Mouse (Mus musculus) heart, postnatal 25 days (tissue): Measurements from ENCODE around the gene Prr5l. TPM values are rescaled to one million over a fixed set of nuclear protein-coding genes. Genes with fewer than 3 reads are reported as not detected.
A peak's percentile ranks its signal among the peaks of the same experiment; 100 is the strongest.

Experiments
- DNase-seq: peaks from one replicate; pipeline ENCODE4 v3.0.0; 2022; ENCODE audit warnings: low spot score
- intact Hi-C: fragments of 180-260 bp; cut with DNase I; formaldehyde crosslinking; loops from one replicate; pipeline ENCODE4 v1.15.1; 2025
- total RNA-seq, 2 experiments: library from RNA; stranded (reverse); gene quantifications; 2 replicates each; pipeline ENCODE4 v1.2.3; 2021

Prr5l gene
- total RNA-seq, 2 experiments from 2014 or later = 0.64 to 2.5 TPM

DNA sequence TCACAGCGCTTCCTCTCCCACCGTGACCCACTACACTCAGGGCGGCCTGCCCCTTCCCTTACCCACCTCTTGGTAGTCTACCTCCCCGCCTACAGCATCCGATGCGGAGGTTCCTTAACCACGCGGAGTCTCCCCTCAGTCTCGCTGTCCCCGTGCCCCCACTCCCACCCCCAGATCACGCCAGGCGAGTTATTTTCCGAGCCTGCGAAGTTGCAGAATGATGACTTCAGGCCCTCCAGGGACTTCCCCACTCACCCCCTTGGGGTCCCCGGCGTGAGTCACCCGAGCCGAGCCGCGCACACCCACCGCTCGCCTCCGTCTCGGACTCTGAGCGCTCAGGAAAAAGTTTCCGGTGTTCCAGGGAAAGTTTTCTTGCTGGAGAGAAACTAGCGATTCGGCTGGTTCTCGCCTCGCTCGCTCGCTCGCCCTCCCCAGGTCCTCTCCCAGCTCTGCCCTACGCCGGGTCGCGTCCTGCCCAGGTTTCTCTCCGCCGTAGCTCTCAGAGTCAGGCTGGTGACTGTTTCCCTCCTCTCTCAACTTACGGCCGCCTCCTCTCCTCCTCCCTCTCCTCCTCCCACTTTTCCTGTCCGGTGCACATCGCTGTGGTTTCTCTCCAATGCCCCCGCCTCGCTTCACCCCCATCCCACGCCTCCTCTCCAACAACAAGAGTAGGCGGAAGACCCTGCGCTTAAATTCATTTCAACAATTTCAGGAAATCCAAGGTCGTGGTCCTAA, 85.5 kb downstream of the Prr5l start:
- intact Hi-C loops = loop anchor here (2.0 to 5.0 kb wide), 2 partner anchors 31 to 75 kb away; no protein-coding TSS in a partner anchor
- peak; percentile 23 for DNase-seq

DNA sequence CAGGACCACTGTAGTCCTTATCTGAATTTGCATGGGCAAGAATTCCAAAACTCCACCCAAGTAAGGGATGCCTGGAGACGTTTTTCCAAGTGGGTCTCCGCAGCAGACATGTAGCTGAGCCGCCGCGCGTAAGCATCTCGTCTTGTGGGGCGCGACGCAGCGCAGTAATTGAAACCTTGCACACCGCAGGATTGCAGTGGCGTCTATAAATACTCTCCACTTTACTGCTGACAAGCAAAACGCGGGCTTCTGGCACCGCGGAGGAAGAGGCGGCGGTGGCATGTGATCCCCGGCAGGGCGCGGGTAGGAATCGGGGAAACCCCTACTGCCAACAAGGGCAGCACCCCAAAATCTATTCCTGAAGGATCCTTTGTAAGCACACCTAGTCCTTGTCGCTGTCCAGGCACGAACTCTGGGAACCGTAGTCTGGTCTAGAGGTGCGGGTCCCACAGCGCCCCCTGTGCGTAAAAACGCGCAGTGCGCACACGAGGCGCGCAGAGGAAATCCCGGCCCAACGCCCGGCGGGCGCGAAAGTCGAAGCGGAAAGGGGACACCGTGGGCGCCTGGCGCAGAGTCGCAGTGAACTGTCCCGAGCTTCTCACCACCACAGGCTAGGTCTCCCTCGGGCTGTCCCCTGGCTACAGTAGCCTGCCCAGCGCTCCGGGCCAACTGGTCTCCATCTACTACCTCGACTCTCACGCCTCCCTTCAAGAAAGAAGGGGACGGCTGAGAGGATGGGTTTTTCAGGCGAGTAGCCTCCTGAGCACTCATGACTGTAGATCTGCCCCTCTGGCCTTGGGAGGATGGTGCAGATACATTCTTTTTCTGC, 86.3 kb downstream of the Prr5l start:
- DNase-seq = peak; percentile 54
- intact Hi-C loops = loop anchor here (2.0 to 5.0 kb wide), 2 partner anchors 32 to 76 kb away; no protein-coding TSS in a partner anchor

GRCm38 (mm10) chr2:101792130-101792529, 90.7 kb downstream of the Prr5l start:
- intact Hi-C loops = loop anchor here (5.0 kb wide), 1 partner anchor 75 kb away; no protein-coding TSS in a partner anchor
- no peak for DNase-seq

- no peak for DNase-seq
- intact Hi-C loops = no loop called here
Observed at GRCm38 (mm10) chr2:101783255-101783654, 99.6 kb downstream of the Prr5l start.

DNA sequence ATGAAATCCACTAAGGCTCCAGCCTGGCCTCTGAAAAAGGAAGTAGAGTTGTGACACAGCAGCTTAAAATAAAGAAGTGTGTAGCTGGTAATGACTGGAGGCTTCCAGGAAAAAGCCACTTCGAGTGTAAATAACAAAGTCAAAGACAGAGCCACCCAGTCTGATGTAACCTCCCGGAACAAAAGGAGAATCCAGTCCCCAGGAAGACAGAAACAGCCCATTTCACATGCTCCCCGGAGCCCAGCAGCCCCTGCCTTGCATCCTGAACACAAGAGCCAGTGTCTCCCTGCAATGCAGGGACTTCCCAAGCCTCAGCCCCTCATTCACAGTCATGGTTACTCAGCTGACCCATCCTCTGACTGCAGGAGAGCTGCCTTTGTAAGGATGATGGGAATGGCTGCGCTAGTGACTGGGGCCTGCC, 101.5 kb downstream of the Prr5l start:
- DNase-seq = no peak
- intact Hi-C loops = no loop called here

- intact Hi-C loops = no loop called here
- DNase-seq = no peak
Observed at GRCm38 (mm10) chr2:101778080-101778479, 104.7 kb downstream of the Prr5l start.

GRCm38 (mm10) chr2:101763503-101763902, 119.3 kb downstream of the Prr5l start:
- no peak for DNase-seq
- intact Hi-C loops = no loop called here

DNA sequence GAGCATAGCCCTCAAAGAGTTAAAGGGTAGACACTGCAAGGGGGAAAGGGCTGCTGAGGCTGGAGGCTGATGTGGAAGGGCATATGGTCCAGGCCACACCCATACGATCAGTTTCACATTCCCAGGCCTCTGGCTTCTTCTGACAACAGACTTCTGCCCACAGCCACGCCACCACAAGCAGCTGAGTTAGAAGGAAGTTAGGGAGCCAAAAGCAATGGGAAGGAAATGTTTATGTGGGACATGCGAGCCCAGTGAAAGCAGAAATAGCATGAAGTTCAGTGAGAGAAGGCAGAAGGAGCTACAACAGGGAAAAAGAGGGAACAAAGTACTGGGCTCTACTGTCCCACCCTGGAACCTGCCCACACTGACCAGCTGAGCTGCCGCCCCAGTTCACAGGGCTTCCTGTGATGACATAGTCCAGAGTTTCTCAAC, 119.9 kb downstream of the Prr5l start:
- intact Hi-C loops = no loop called here
- peak; percentile 28 for DNase-seq

GRCm38 (mm10) chr2:101762405-101762804, 120.4 kb downstream of the Prr5l start:
- peak; percentile 14 for DNase-seq
- intact Hi-C loops = no loop called here

DNA sequence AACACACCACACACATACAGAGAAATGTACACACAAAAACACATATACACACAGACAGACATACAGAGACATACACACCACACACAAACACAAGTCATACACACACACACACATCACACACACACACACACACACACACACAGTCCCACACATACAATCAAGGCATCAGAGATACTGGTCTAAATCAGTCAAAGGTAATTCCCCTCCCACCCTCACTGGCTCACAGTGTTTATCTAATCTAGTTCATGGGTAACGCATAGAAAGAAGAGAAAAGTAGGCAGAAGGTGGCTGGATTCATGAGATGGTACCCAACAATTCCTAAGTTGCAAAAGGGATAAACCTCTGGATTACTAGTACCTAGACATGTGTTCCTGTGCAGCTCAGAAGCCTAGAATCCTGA, 120.9 kb downstream of the Prr5l start:
- intact Hi-C loops = no loop called here
- DNase-seq = no peak

DNA sequence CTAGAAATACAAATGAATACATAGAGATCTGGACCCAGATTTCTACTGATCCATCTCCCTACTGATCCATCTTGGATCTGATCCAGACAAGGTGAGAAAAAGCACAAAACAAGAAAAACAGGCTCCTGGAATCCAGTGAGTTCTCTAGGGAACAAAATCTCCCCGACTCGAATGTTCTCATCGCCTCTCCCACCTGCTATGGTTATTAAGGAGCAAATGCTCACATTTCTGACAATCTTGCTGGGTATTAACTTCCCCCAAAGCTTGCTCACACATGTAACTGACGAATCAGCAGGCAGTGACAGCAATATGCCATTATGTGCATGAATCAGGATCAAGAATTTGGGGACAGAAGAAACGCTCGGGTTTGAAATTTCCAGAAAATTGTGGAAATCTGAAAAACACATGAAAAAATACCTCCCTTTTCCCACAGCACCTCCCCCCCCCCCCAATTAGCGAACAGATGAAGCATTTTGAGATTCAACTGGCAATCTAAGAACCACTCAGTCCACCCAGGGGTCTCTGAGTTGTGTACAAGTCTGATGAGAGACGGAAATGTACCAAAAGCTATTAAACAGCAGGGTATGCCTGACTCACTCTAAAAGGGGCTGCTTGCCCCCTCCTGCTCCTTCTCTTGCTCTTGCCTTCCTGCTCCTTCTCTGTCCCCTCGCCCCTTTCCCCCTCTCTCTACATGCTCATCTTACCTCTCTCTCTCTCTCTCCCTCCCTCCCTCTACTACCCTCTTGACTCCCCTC, 123.1 kb downstream of the Prr5l start:
- intact Hi-C loops = no loop called here
- no peak for DNase-seq

- no peak for DNase-seq
- intact Hi-C loops = no loop called here
Observed at GRCm38 (mm10) chr2:101757806-101758205, 125.0 kb downstream of the Prr5l start.

DNA sequence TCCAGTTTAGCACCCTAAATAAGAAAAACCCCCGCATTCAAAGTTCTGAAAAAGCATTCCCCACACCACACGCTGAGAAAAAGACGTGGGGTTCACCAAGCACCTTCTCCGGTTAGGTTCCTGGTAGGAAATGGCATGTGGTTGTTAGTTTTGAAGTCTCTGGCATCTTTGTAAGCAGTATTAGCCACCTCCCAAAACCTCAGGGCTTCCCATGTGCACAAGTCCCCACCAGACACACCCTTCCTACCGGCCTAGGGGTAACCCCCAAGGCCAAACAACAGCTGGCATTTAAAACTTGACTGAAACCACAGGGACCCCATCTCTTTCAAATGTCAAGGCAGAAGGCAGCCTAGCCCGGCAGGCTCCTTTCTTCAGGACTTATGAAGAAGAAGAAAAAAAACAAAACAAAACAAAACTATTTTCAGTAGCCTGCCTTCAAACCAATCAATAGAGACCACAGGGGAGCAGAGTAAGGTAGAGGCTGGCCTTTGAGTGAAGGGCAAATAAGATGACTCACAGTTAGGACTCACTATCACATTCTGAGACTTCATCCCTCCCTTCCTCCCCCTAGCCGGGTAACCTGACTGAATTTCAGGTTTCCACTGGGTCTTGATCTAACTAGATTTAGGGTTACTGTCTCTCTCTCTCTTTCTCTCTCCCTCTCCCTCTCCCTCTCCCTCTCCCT, 126.6 kb downstream of the Prr5l start:
- intact Hi-C loops = no loop called here
- DNase-seq = no peak

DNA sequence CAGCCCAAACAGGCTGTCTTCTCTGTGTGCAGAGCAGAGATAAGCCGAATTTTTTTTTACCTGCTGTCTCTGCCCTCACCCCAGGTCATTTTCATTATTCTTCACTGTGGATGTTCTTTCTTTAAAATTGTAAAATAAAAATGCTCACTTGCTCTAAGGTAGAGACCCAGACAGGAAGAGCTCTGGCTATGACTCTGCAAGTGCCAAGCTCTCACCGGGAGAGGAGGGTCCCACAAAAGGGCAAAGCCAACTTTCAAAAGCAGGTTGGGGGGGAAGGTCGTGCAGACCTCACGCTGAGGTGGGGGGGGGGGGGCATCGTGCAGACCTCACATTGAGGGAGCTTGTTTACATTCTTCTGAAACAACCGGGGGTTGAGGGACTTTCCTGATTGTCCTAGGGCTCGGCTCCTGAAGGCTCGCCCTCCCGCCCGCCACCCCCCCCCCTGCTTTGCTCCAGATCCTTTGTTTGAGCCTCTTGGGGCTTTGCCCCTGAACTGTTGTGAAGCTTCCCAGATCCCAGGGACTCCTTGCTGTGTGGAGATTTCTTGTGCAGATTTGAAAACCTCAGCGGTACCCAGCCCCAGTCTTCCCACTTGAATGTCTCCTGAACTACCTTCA, 127.8 kb downstream of the Prr5l start:
- DNase-seq = no peak
- intact Hi-C loops = no loop called here

GRCm38 (mm10) chr2:101754428-101754827, 128.4 kb downstream of the Prr5l start:
- no peak for DNase-seq
- intact Hi-C loops = no loop called here

- DNase-seq = no peak
- intact Hi-C loops = no loop called here
Observed at GRCm38 (mm10) chr2:101752979-101753378, 129.8 kb downstream of the Prr5l start.

DNA sequence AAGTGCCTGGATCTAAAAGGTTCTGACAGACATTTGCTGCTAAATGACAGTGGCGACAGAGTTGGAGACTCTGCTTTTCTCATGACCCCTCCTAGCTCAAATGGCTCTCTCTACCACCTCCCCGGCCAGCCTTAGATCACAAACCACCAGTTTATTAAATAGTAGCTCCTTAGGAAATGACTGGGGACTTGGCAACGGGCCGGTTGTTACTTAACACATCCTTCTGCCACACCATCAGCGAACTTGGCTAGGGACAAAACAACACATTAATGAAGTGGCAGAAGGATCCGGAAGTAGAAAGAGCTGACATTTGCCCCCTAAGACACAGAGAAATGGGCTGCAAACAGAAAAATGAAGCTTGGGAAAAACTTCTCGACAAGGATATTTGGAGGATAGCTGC, 130.4 kb downstream of the Prr5l start:
- intact Hi-C loops = no loop called here
- peak; percentile 30 for DNase-seq

DNA sequence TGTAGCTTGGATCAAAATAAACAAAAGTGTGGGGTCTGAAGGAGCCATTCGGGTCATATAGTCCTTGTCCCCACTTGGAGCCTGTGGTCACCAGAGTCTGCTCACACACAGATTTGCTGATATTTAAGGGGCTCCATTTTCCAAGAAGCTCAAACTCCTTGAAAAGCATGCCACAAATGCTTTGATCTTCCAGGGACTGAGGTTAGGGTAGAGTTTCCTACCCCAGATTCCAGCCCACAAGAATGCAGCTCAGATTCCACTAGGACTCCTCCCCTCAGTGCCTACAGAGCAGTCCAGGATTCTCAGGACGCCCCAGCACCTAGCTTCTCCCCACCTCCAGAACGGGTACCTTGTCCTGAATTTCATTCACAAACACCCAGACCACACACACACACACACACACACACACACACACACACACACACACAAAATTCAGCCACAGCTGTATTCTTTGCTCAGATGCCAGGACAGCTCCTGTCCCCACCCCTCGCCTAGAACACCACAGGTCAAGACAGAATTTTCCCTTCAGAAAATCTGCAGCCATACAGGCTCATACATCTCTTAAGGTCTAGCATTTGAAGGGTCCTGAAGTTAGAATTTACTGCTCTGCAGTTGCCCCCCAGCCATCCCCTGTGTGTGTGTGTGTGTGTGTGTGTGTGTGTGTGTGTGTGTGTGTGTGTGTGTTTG, 131.4 kb downstream of the Prr5l start:
- no peak for DNase-seq
- intact Hi-C loops = no loop called here

GRCm38 (mm10) chr2:101746537-101746936, 136.3 kb downstream of the Prr5l start:
- no peak for DNase-seq
- intact Hi-C loops = no loop called here
